Mouse (Mus musculus) limb, embryonic 10.5 days (tissue): ENCODE measurements around the gene Rab30. TPM values are rescaled to one million over a fixed set of nuclear protein-coding genes. Genes with fewer than 3 reads are reported as not detected.

Experiments used
- DNase-seq: peaks from one replicate; pipeline ENCODE4 v3.0.0-alpha.2; 2017; ENCODE audit warnings: low spot score
- H3K27ac ChIP-seq: fragments of 300-500 bp; sonication (generic); 2 replicates; pipeline ENCODE4 v1.5.1; 2016; ENCODE audit warnings: mild to moderate bottlenecking
- H3K27me3 ChIP-seq: fragments of 300-500 bp; sonication (generic); 2 replicates; pipeline ENCODE4 v1.6.1; 2016; ENCODE audit warnings: low read depth, mild to moderate bottlenecking; ENCODE audit not compliant: poor library complexity, severe bottlenecking
- H3K36me3 ChIP-seq: fragments of 300-500 bp; sonication (generic); 2 replicates; pipeline ENCODE4 v1.6.1; 2016; ENCODE audit warnings: mild to moderate bottlenecking, moderate library complexity
- H3K4me1 ChIP-seq: fragments of 300-500 bp; sonication (generic); 2 replicates; pipeline ENCODE4 v1.6.1; 2016
- H3K4me3 ChIP-seq: fragments of 300-500 bp; sonication (generic); 2 replicates; pipeline ENCODE4 v1.5.1; 2016; ENCODE audit warnings: mild to moderate bottlenecking, moderate library complexity
- H3K9me3 ChIP-seq: fragments of 300-500 bp; sonication (generic); replicated peaks from 2 replicates; pipeline ENCODE4 v1.6.1; 2016; ENCODE audit warnings: mild to moderate bottlenecking
- WGBS: fragments of 180-500 bp; shearing (Covaris S2); methylation state at CpG from one replicate; pipeline ENCODE4 v1.1.7; 2016; 5-methylcytosine and 5-hydroxymethylcytosine counted together
- polyA plus RNA-seq: library from polyadenylated mRNA; unstranded; fragments of >200 nt; fragmentation: Nextera tagmentation; extraction: Ambion mirVana; gene quantifications from 2 replicates; pipeline ENCODE4 v1.2.1, GENCODE M21; 2016

Gene Rab30
- polyA plus RNA-seq, 1 experiment from 2014 or later, result 11.2 TPM

DNA sequence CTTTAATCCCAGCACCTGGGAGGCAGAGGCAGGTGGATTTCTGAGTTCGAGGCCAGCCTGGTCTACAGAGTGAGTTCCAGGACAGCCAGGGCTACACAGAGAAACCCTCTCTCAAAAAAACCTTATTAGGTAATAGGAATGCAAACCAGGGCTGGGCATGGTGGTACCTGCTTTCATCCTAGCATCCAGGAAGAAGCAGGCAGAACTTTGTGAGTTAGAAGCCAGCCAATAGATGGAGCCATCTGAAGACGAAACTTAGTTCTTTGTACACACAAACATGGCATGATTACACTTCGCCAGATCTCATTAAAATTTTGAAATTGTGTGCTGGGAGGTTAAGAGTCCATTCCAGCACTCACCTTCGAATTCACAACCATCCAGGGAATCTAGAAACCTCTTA lies 10.9 kb upstream of the Rab30 start:
- Histone ChIP-seq H3K4me1 (no peaks in the 10 kb centered on the region), H3K4me3 (no peak overlapping the region), H3K9me3 (no peaks in the 10 kb centered on the region), H3K27me3 (no peaks in the 10 kb centered on the region), H3K36me3 (peaks cover 17% of the 10 kb centered on the region), H3K27ac (no peak overlapping the region)
- 81% methylated on average over 4 of the region's 4 CpGs for WGBS
- DNase-seq, result no peak

GRCm38 (mm10) chr7:92730959-92731358 lies 10.4 kb upstream of the Rab30 start:
- WGBS, result 76% methylated on average over 3 of the region's 3 CpGs

DNA sequence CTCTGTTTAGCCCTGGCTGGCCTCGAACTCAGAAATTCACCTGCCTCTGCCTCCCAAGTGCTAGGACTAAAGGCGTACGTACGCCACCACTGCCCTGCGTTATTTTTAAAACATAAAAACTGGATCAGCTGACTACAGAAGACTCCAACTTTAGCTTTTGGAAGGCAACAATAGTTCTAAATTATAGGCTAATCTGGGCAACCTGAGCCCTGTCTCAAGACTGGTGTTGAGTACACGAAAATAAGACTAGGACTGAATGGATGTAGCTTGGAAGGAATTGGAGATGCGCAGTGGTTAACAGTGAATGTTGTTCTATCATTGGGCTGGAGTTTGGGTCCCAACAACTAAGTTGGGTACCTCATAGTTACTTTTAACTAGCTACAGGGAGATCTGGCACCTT lies 9.3 kb upstream of the Rab30 start:
- DNase-seq, result no peak
- H3K27me3 ChIP-seq, result no peaks in the 10 kb centered on the region
- H3K9me3 ChIP-seq, result no peaks in the 10 kb centered on the region
- no peaks in the 10 kb centered on the region for H3K4me1 ChIP-seq
- H3K27ac ChIP-seq, result no peak overlapping the region
- no peak overlapping the region for H3K4me3 ChIP-seq
- H3K36me3 ChIP-seq, result peaks cover 34% of the 10 kb centered on the region
- 93% methylated on average over 7 of the region's 7 CpGs for WGBS

More at GRCm38 (mm10) chr7:92730959-92731358, 10.4 kb upstream of the Rab30 start:
- H3K27me3 ChIP-seq, result no peaks in the 10 kb centered on the region
- H3K9me3 ChIP-seq, result no peaks in the 10 kb centered on the region
- H3K4me3 ChIP-seq, result no peak overlapping the region
- H3K36me3 ChIP-seq, result peaks cover 22% of the 10 kb centered on the region
- H3K4me1 ChIP-seq, result no peaks in the 10 kb centered on the region
- no peak overlapping the region for H3K27ac ChIP-seq
- no peak for DNase-seq

DNA sequence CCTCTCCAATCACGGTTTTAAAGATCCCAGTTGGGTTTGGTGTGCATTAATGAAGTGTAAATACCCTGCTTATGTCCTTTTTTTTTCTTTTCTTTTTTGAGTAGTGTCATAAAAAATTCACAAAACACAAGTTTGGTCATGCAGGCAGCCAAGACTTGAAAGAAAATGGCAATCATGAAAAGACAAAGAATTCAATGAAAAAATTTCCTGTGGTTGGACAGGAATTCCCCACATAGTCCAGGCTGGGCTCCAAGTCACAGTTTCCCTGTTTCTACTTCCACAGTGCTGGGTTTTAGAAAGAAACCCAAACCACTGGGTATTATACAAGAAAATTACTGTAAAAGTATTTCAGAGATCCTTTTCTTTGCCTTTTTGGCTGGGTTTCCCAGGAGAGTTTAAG lies 3.8 kb upstream of the Rab30 start:
- 95% methylated on average over 1 of the region's 1 CpGs for WGBS
- Histone ChIP-seq H3K27ac (no peak overlapping the region), H3K4me1 (peaks cover 19% of the 10 kb centered on the region), H3K27me3 (no peaks in the 10 kb centered on the region), H3K36me3 (peaks cover 56% of the 10 kb centered on the region), H3K4me3 (no peak overlapping the region), H3K9me3 (no peaks in the 10 kb centered on the region)
- no peak for DNase-seq

DNA sequence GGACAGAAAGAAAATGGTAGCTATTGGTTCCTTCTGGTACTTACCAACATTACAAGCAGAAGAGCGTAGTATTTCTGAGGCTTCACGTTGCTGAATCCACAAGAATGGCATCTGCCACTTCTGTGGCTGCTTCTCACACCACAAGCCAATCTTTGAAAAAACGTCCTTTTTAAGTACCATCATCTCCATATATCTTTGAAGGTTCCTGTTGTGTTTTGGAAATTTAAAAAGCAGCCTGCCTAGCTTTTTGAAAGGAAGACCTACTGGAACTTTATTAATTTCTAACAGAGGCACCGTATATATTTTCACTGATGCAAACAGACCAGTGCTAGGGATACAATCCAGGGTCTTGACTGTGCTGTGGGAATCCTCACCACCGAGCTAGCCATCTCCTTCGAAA lies 1.4 kb upstream of the Rab30 start:
- DNase-seq, result no peak
- WGBS, result 55% methylated on average over 6 of the region's 6 CpGs
- Histone ChIP-seq H3K27me3 (no peaks in the 10 kb centered on the region), H3K9me3 (no peaks in the 10 kb centered on the region), H3K4me3 (peak overlapping the region; percentile 87), H3K36me3 (peaks cover 42% of the 10 kb centered on the region), H3K4me1 (peaks cover 38% of the 10 kb centered on the region), H3K27ac (peak overlapping the region; percentile 98)

DNA sequence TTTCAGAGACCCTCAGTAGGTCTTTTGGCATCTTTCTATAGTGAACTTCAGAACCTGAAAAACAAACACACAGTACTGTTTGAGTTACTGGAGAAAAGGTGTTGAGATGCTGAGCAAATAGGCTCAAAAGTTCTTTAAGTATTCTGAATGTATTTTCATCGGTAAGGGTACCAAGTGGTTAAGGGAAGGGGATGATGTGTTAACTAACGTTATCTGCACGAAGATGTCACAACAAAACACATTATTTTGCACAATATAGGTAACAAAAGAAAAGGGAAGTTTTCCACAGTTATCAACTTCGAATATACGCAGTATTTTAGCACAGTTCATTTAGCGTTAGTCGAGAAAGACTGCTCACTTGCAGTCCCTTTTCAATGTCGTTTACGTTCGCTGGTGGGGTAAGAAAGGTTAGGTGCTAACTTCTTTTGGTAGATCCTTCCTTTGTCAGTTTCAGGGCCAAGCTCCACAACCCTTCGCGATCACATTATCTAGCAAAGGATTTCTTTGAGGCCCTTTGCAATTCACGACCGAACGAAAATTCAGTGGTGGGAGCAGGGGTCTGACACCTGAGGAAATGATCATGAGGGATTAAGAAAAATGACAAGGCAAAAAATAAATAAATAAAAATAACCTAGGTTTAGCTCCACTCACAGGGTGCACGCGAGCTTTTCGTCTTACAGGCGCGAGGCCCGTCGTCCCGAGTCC lies 840 bp upstream of the Rab30 start:
- peaks cover 38% of the 10 kb centered on the region for H3K4me1 ChIP-seq
- H3K36me3 ChIP-seq, result peaks cover 38% of the 10 kb centered on the region
- 6% methylated on average over 23 of the region's 23 CpGs for WGBS
- H3K27me3 ChIP-seq, result no peaks in the 10 kb centered on the region
- peak overlapping the region; percentile 87 for H3K4me3 ChIP-seq
- DNase-seq, result no peak
- H3K9me3 ChIP-seq, result no peaks in the 10 kb centered on the region
- peak overlapping the region; percentile 98 for H3K27ac ChIP-seq

DNA sequence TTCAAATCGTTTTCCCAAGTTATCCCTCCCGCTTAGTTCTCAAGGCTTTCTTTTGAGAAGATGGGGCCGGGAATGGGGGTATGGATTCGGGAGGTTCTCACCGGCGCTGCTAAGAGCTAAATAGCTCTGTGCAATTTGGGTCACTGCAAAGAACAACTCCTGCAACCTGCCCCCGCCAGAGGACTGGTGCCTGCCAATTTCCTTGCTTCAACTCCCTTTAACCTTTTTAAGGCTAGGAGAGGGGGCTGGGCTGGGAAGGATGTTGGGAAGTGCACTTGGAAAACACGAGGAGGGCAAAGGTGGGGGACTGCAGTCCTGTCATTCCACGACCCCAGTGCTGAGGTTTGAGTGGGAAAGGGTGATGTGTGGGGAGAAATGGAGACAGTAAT lies 452 bp downstream of the Rab30 start:
- H3K27ac ChIP-seq, result peak overlapping the region; percentile 98

DNA sequence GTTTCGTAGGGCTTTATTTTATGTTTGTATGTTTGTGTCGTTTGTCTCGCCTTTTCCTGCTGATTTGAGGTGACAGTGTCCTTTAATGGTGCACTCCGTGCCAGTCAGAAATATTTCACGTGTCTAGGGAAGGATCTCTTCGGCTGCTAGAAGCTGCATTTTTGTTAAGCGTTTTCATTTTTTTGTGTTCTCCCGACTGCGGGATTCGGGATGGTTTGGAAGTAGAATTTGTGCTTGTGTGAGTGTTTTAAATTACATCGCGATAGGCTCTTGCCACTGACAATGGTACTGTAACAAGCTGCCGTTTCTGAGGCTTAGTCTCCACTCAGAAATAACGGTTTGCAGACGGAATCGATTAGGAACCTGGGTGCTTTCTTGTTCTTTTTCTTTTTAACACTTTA lies 938 bp downstream of the Rab30 start:
- Histone ChIP-seq H3K4me3 (peak overlapping the region; percentile 87), H3K27me3 (no peaks in the 10 kb centered on the region), H3K36me3 (peaks cover 20% of the 10 kb centered on the region), H3K4me1 (peaks cover 38% of the 10 kb centered on the region), H3K9me3 (no peaks in the 10 kb centered on the region), H3K27ac (peak overlapping the region; percentile 98)
- DNase-seq, result peak; percentile 42
- under 1% methylated on average over 16 of the region's 16 CpGs for WGBS

More for the DNA sequence above, 452 bp downstream of the Rab30 start:
- peaks cover 25% of the 10 kb centered on the region for H3K36me3 ChIP-seq
- DNase-seq, result peak; percentile 67
- H3K27me3 ChIP-seq, result no peaks in the 10 kb centered on the region
- WGBS, result under 1% methylated on average over 9 of the region's 9 CpGs
- H3K4me3 ChIP-seq, result peak overlapping the region; percentile 87
- peaks cover 38% of the 10 kb centered on the region for H3K4me1 ChIP-seq
- H3K9me3 ChIP-seq, result no peaks in the 10 kb centered on the region

GRCm38 (mm10) chr7:92742774-92743173 lies 1.4 kb downstream of the Rab30 start:
- Histone ChIP-seq H3K27ac (peak overlapping the region; percentile 98; the same call in 1 of the 2 replicates), H3K4me3 (peak overlapping the region; percentile 87), H3K9me3 (no peaks in the 10 kb centered on the region), H3K36me3 (peaks cover 16% of the 10 kb centered on the region), H3K4me1 (peaks cover 38% of the 10 kb centered on the region), H3K27me3 (no peaks in the 10 kb centered on the region)
- DNase-seq, result peak; percentile 39
- WGBS, result 3% methylated on average over 6 of the region's 6 CpGs

DNA sequence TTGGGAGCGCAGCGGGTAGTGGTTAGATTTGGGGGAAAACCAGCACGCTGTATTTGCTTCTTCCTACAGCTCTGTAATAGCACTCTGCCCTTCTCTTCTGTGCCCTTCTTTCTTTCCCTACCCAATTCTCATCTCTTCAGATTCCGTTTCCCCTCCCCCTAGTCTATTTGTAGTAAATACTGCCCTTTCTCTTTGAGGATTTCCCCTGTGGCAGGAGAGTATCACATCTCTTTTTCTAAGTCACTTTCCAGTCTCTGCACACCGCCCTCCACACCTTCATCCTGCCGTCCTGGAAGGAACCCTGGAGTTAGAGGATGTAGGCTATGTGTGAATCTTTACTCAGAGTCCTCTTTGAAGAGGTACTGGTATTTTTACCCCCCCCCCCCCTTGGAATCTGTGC lies 1.9 kb downstream of the Rab30 start:
- Histone ChIP-seq H3K4me1 (peaks cover 36% of the 10 kb centered on the region), H3K36me3 (peaks cover 11% of the 10 kb centered on the region), H3K27ac (no peak overlapping the region), H3K4me3 (peak overlapping the region; percentile 87), H3K27me3 (no peaks in the 10 kb centered on the region), H3K9me3 (no peaks in the 10 kb centered on the region)
- DNase-seq, result no peak
- 5% methylated on average over 6 of the region's 6 CpGs for WGBS

DNA sequence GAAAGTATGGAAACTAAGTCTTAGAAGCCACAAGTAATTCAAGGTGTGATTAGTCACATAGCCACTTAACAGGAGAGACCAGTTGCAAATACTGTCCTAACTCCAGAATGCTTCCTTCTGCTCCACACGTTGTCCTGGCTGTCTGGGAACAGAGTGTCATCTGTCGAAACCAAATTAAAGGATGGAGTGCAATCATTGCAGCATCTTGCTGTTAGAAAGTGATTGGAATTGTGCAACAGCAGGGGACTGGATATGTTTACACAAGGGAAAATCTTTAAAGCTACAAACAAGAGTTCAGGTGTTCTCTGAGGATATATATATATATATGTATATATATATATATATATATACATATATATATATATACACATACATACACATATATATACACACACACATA lies 9.0 kb downstream of the Rab30 start:
- Histone ChIP-seq H3K27ac (no peak overlapping the region), H3K27me3 (no peaks in the 10 kb centered on the region), H3K36me3 (no peaks in the 10 kb centered on the region), H3K4me3 (no peak overlapping the region), H3K9me3 (no peaks in the 10 kb centered on the region), H3K4me1 (no peaks in the 10 kb centered on the region)
- DNase-seq, result no peak
- WGBS, result 70% methylated on average over 2 of the region's 2 CpGs

DNA sequence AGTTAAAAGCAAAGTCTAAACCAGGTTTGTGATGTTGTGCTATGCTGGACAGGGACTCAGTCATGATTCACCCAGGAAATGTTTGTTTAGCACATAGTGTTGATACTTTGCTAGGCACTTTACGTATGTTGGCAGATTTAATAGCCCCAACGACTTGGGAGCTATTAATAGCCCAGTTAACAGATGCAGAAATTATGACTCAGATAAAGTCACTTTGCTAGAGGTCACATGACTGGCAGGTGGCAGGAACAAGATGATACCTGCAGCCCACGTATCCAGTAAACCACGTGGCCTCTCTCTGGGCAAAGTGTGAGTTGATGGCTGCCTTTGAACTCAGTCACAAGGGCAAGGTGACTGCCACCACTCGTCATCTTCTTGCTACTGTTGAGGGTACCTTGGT lies 16.7 kb downstream of the Rab30 start:
- no peaks in the 10 kb centered on the region for H3K36me3 ChIP-seq
- WGBS, result 88% methylated on average over 5 of the region's 5 CpGs
- no peak overlapping the region for H3K27ac ChIP-seq
- no peaks in the 10 kb centered on the region for H3K27me3 ChIP-seq
- H3K9me3 ChIP-seq, result no peaks in the 10 kb centered on the region
- no peaks in the 10 kb centered on the region for H3K4me1 ChIP-seq
- no peak overlapping the region for H3K4me3 ChIP-seq
- DNase-seq, result no peak

GRCm38 (mm10) chr7:92760651-92761050 lies 19.2 kb downstream of the Rab30 start:
- no peaks in the 10 kb centered on the region for H3K9me3 ChIP-seq
- no peak overlapping the region for H3K4me3 ChIP-seq
- WGBS, result 85% methylated on average over 6 of the region's 6 CpGs
- no peak overlapping the region for H3K27ac ChIP-seq
- peaks cover 2% of the 10 kb centered on the region; the same call in 1 of the 2 replicates for H3K4me1 ChIP-seq
- no peaks in the 10 kb centered on the region for H3K36me3 ChIP-seq
- no peaks in the 10 kb centered on the region for H3K27me3 ChIP-seq
- DNase-seq, result no peak

- Histone ChIP-seq H3K4me1 (peaks cover 7% of the 10 kb centered on the region), H3K36me3 (no peaks in the 10 kb centered on the region), H3K9me3 (no peaks in the 10 kb centered on the region), H3K27ac (no peak overlapping the region), H3K27me3 (no peaks in the 10 kb centered on the region), H3K4me3 (no peak overlapping the region)
- DNase-seq, result no peak
- WGBS, result 86% methylated on average over 9 of the region's 9 CpGs
Observed at GRCm38 (mm10) chr7:92761161-92761560, 19.8 kb downstream of the Rab30 start.
